Mouse (Mus musculus): Measurements from ENCODE around the gene Stx18.

DNA sequence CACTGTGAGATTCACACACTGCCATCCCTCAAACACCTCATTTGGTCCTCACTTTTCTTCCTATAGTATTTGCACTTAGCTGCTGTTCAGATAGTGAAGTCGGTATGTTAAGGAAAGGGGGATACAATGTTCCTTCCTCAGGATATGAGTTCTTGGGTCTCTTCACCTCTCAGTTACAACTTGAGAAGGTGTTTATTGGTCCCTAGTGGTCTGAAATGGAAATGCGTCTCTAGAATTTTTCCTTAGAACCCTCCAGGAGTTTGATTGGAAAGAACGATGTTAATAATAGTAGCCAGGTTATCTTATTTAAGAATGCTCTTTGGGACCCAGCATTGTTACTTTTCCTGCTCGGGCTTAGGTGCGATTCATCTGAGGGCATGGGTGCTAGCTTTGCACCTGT is 24.2 kb downstream of the Stx18 start:
- no peak for TF ChIP-seq CTCF (IDR thresholded peaks at IDR 0.05; ENCODE audit: extremely low read depth, insufficient read depth, low read length)
- no peak for TF ChIP-seq POLR2A (IDR thresholded peaks at IDR 0.05; ENCODE audit: extremely low read depth, insufficient read depth, low read length)

All from cortical plate, adult 2 months (tissue).